Mouse (Mus musculus) stomach, postnatal 0 days (tissue): ENCODE results near the gene Lrrfip2.

Experiments
- CTCF ChIP-seq: IDR thresholded peaks from 2 replicates; pipeline ENCODE4 v1.5.1; 2016; ENCODE audit warnings: antibody characterized with exemption, low read depth, mild to moderate bottlenecking, moderate library complexity
- EP300 ChIP-seq: optimal IDR thresholded peaks from 2 replicates; pipeline ENCODE3; 2016; ENCODE audit warnings: antibody characterized with exemption

- no peak for TF ChIP-seq CTCF
- no peak for TF ChIP-seq EP300
Measured at GRCm38 (mm10) chr9:111216424-111216823, 99.0 kb downstream of the Lrrfip2 start.
